Mouse (Mus musculus) frontal cortex, postnatal 10 days (tissue): ENCODE results near the gene Stip1.
"Not testable (repeated sequence)": the region's sequence is repeated elsewhere in the genome, so short reads cannot be mapped to it uniquely, and the experiment has no call there.

Experiments used
- DNase-seq, 2 experiments: peaks; one replicate each; pipeline ENCODE4 v3.0.0; 2022; ENCODE audit warnings: low spot score in 2 of 2, mixed read lengths in 1 of 2

Stip1 gene

GRCm38 (mm10) chr19:7017541-7018457 lies 22.0 kb downstream of the Stip1 start:
- no peak for DNase-seq

- DNase-seq, result no peak
Measured at GRCm38 (mm10) chr19:7014481-7015135, 25.2 kb downstream of the Stip1 start.

GRCm38 (mm10) chr19:7013984-7014383 lies 25.8 kb downstream of the Stip1 start:
- DNase-seq, result no peak

- DNase-seq, result no peak
Measured at GRCm38 (mm10) chr19:7012426-7012825, 27.3 kb downstream of the Stip1 start.

- no peak for DNase-seq
Measured at GRCm38 (mm10) chr19:7006892-7007593, 32.7 kb downstream of the Stip1 start.

GRCm38 (mm10) chr19:6999360-7000063 lies 40.3 kb downstream of the Stip1 start:
- no peak for DNase-seq

GRCm38 (mm10) chr19:6997721-6998290 lies 42.0 kb downstream of the Stip1 start:
- DNase-seq, result no peak

GRCm38 (mm10) chr19:6996006-6996405 lies 43.8 kb downstream of the Stip1 start, which contains the start of the genes Nudt22 and Trpt1:
Gene Nudt22, minus strand, starts transcription at chr19:6996117.
Gene Trpt1, plus strand, starts transcription at chr19:6996131.
- DNase-seq, result peak; percentile 69 to 79

GRCm38 (mm10) chr19:6995255-6995991 lies 44.3 kb downstream of the Stip1 start:
- no peak for DNase-seq

- DNase-seq, result no peak
Measured at GRCm38 (mm10) chr19:6994489-6994888, 45.3 kb downstream of the Stip1 start.

GRCm38 (mm10) chr19:6994002-6994401 lies 45.8 kb downstream of the Stip1 start:
- DNase-seq, result no peak

GRCm38 (mm10) chr19:6993011-6993770 lies 46.6 kb downstream of the Stip1 start:
- DNase-seq, result peak in 1 of 2 experiments; percentile 7

- peak; percentile 94 to 95 for DNase-seq
Measured at GRCm38 (mm10) chr19:6992011-6992858, 47.5 kb downstream of the Stip1 start, which contains the start of gene Dnajc4. Gene Dnajc4, minus strand, starts transcription at chr19:6992572.

- DNase-seq, result not testable (repeated sequence)
Measured at GRCm38 (mm10) chr19:6991166-6991565, 48.6 kb downstream of the Stip1 start.

GRCm38 (mm10) chr19:6990712-6991111 lies 49.1 kb downstream of the Stip1 start:
- no peak for DNase-seq

GRCm38 (mm10) chr19:6989251-6989650 lies 50.5 kb downstream of the Stip1 start:
- DNase-seq, result no peak

- DNase-seq, result no peak
Measured at GRCm38 (mm10) chr19:6987904-6988285, 51.9 kb downstream of the Stip1 start.

GRCm38 (mm10) chr19:6987061-6987903 lies 52.5 kb downstream of the Stip1 start, which contains the start of gene Vegfb:
Gene Vegfb, minus strand, starts transcription at chr19:6987651.
- DNase-seq, result peak in 1 of 2 experiments; percentile 63
